Mouse (Mus musculus) CH12.LX (cell line): ENCODE results near the gene Adcy10.

Experiments used
- MEF2A ChIP-seq: IDR thresholded peaks from 2 replicates; pipeline ENCODE4 v1.6.1; 2014; ENCODE audit warnings: low read depth, mild to moderate bottlenecking, inconsistent platforms, low read length, improper control_type of control experiment, borderline replicate concordance
- POLR2AphosphoS2 ChIP-seq: IDR thresholded peaks from 2 replicates; pipeline ENCODE4 v1.6.1; 2011; ENCODE audit warnings: low read depth, low read length, improper control_type of control experiment

- TF ChIP-seq POLR2AphosphoS2 (no peak), MEF2A (no peak)
Observed at GRCm38 (mm10) chr1:165612714-165613113, 127.7 kb downstream of the Adcy10 start.
